Mouse (Mus musculus) hindbrain, postnatal 0 days (tissue): ENCODE measurements around the gene Pip4k2b. TPM values are rescaled to one million over a fixed set of nuclear protein-coding genes. Genes with fewer than 3 reads are reported as not detected.
"Not testable (repeated sequence)": the region's sequence is repeated elsewhere in the genome, so short reads cannot be mapped to it uniquely, and the experiment has no call there.

Experiments
- ATAC-seq: fragments of 200-750 bp; cut with Nextera tagmentation; 2 replicates; pipeline ENCODE4 v1.8.0; 2017; ENCODE audit warnings: mild to moderate bottlenecking, moderate TSS enrichment, moderate library complexity
- DNase-seq: peaks from one replicate; pipeline ENCODE4 v3.0.0-alpha.2; 2015; ENCODE audit warnings: low spot score
- H3K27ac ChIP-seq: fragments of 300-500 bp; sonication (generic); 2 replicates; pipeline ENCODE4 v1.5.1; 2014; ENCODE audit warnings: mild to moderate bottlenecking
- H3K27me3 ChIP-seq: fragments of 300-500 bp; sonication (generic); 2 replicates; pipeline ENCODE4 v1.6.1; 2014; ENCODE audit warnings: low read length, mixed read lengths; ENCODE audit not compliant: insufficient read depth
- H3K36me3 ChIP-seq: fragments of 300-500 bp; sonication (generic); 2 replicates; pipeline ENCODE4 v1.6.1; 2014; ENCODE audit warnings: low read length, mixed read lengths; ENCODE audit not compliant: insufficient read depth
- H3K4me1 ChIP-seq: fragments of 300-500 bp; sonication (generic); 2 replicates; pipeline ENCODE4 v1.6.1; 2014; ENCODE audit warnings: antibody characterized with exemption, low read length, mixed read lengths; ENCODE audit not compliant: insufficient read depth
- H3K4me2 ChIP-seq: fragments of 300-500 bp; sonication (generic); 2 replicates; pipeline ENCODE4 v1.6.1; 2014; ENCODE audit warnings: low read depth, mild to moderate bottlenecking, low read length, moderate library complexity, mixed read lengths
- H3K4me3 ChIP-seq: fragments of 300-500 bp; sonication (generic); 2 replicates; pipeline ENCODE4 v1.5.1; 2014; ENCODE audit warnings: low read length
- H3K9ac ChIP-seq: fragments of 300-500 bp; sonication (generic); replicated peaks from 2 replicates; pipeline ENCODE4 v1.6.1; 2014; ENCODE audit warnings: mild to moderate bottlenecking, low read length, moderate library complexity, mixed read lengths
- H3K9me3 ChIP-seq: fragments of 300-500 bp; sonication (generic); 2 replicates; pipeline ENCODE4 v1.6.1; 2016; ENCODE audit warnings: low read length, mixed read lengths
- CTCF ChIP-seq: IDR thresholded peaks from 2 replicates; pipeline ENCODE4 v1.5.1; 2016; ENCODE audit warnings: antibody characterized with exemption, control low read depth, low read depth
- WGBS: fragments of 180-500 bp; shearing (Covaris S2); extraction: QIAGEN DNeasy Blood & Tissue Kit; methylation state at CpG from one replicate; pipeline ENCODE4 v1.1.7; 2014; 5-methylcytosine and 5-hydroxymethylcytosine counted together
- polyA plus RNA-seq: library from polyadenylated mRNA; unstranded; fragments of >200 nt; fragmentation: Nextera tagmentation; extraction: Ambion mirVana; gene quantifications from 2 replicates; pipeline ENCODE4 v1.2.1, GENCODE M21; 2015
- total RNA-seq: library from RNA; depleted of rRNA; stranded (reverse); fragments of >200 nt; gene quantifications from 2 replicates; pipeline ENCODE4 v1.2.3, GENCODE M21; 2014

Gene Pip4k2b
- total and polyA plus RNA-seq, 2 experiments from 2014 or later: 5.1 to 127 TPM

GRCm38 (mm10) chr11:97711200-97711900, 33.2 kb downstream of the Pip4k2b start:
- Histone ChIP-seq H3K27ac (no peak overlapping the region), H3K36me3 (peaks cover 43% of the 10 kb centered on the region), H3K4me3 (no peak overlapping the region), H3K9me3 (no peaks in the 10 kb centered on the region), H3K4me2 (no peak overlapping the region), H3K9ac (no peak overlapping the region), H3K27me3 (no peaks in the 10 kb centered on the region), H3K4me1 (no peaks in the 10 kb centered on the region)
- no peak for DNase-seq
- 87% methylated on average over 13 of the region's 13 CpGs for WGBS
- no peak for TF ChIP-seq CTCF
- no peak for ATAC-seq

- not testable (repeated sequence) for H3K9ac ChIP-seq, H3K4me3 ChIP-seq, ATAC-seq, H3K27me3 ChIP-seq, H3K27ac ChIP-seq, H3K4me2 ChIP-seq, H3K9me3 ChIP-seq, H3K4me1 ChIP-seq, DNase-seq
- WGBS: 84% methylated on average over 2 of the region's 2 CpGs
- H3K36me3 ChIP-seq: peaks cover 48% of the 10 kb centered on the region
Observed at GRCm38 (mm10) chr11:97710067-97710466, 34.4 kb downstream of the Pip4k2b start.

- H3K4me1 ChIP-seq: peaks cover 20% of the 10 kb centered on the region
- peak; percentile 100 for DNase-seq
- peaks cover 20% of the 10 kb centered on the region for H3K36me3 ChIP-seq
- ATAC-seq: peak; percentile 90
- H3K4me3 ChIP-seq: peak within 1 kb of the TSS; percentile 81
- no peaks in the 10 kb centered on the region for H3K27me3 ChIP-seq
- no peaks in the 10 kb centered on the region for H3K9me3 ChIP-seq
- WGBS: under 1% methylated on average over 35 of the region's 35 CpGs
- TF ChIP-seq CTCF: no peak
- peak within 1 kb of the TSS; percentile 82 for H3K9ac ChIP-seq
- peak within 1 kb of the TSS; percentile 88 for H3K4me2 ChIP-seq
- H3K27ac ChIP-seq: peak within 1 kb of the TSS; percentile 90
Observed at GRCm38 (mm10) chr11:97703039-97703826, 41.3 kb downstream of the Pip4k2b start, which contains the start of gene Psmb3. Gene Psmb3 (plus strand): TSS chr11:97703399.

GRCm38 (mm10) chr11:97702393-97702745, 42.1 kb downstream of the Pip4k2b start:
- H3K36me3 ChIP-seq: peaks cover 15% of the 10 kb centered on the region
- H3K9ac ChIP-seq: peak overlapping the region; percentile 55
- peaks cover 28% of the 10 kb centered on the region for H3K4me1 ChIP-seq
- peak overlapping the region; percentile 88 for H3K4me2 ChIP-seq
- peak; percentile 8 for ATAC-seq
- no peaks in the 10 kb centered on the region for H3K27me3 ChIP-seq
- no peak for TF ChIP-seq CTCF
- no peaks in the 10 kb centered on the region for H3K9me3 ChIP-seq
- peak overlapping the region; percentile 90 for H3K27ac ChIP-seq
- DNase-seq: peak; percentile 92
- peak overlapping the region; percentile 81 for H3K4me3 ChIP-seq
- WGBS: under 1% methylated on average over 24 of the region's 24 CpGs

- 47% methylated on average over 15 of the region's 15 CpGs for WGBS
- peak overlapping the region; percentile 34; the same call in 1 of the 2 replicates for H3K27ac ChIP-seq
- DNase-seq (no peak), ATAC-seq (no peak)
- H3K9ac ChIP-seq: no peak overlapping the region; the same call in 1 of the 2 replicates
- H3K4me3 ChIP-seq: peak overlapping the region; percentile 81
- no peak for TF ChIP-seq CTCF
- peaks cover 9% of the 10 kb centered on the region for H3K36me3 ChIP-seq
- H3K4me2 ChIP-seq: peak overlapping the region; percentile 88
- no peaks in the 10 kb centered on the region for H3K27me3 ChIP-seq
- peaks cover 29% of the 10 kb centered on the region for H3K4me1 ChIP-seq
- H3K9me3 ChIP-seq: no peaks in the 10 kb centered on the region
Observed at GRCm38 (mm10) chr11:97701581-97702392, 42.7 kb downstream of the Pip4k2b start.

GRCm38 (mm10) chr11:97700746-97701580, 43.5 kb downstream of the Pip4k2b start:
- peak overlapping the region; percentile 74 for H3K4me3 ChIP-seq
- no peaks in the 10 kb centered on the region for H3K9me3 ChIP-seq
- peaks cover 35% of the 10 kb centered on the region for H3K4me1 ChIP-seq
- no peaks in the 10 kb centered on the region for H3K27me3 ChIP-seq
- H3K4me2 ChIP-seq: peak overlapping the region; percentile 88
- peak overlapping the region; percentile 97 for H3K9ac ChIP-seq
- 17% methylated on average over 30 of the region's 30 CpGs for whole genome bisulfite sequencing
- no peak for ATAC-seq
- peak; percentile 40 for DNase-seq
- TF ChIP-seq CTCF: no peak
- peaks cover 1% of the 10 kb centered on the region; the same call in 1 of the 2 replicates for H3K36me3 ChIP-seq
- peak overlapping the region; percentile 97 for H3K27ac ChIP-seq
